Mouse (Mus musculus): ENCODE results near the gene Hpca.

- TF ChIP-seq POLR2A (IDR thresholded peaks at IDR 0.05; ENCODE audit: low read depth, low read length) = no peak
- TF ChIP-seq CTCF (IDR thresholded peaks at IDR 0.05; ENCODE audit: borderline replicate concordance, insufficient read depth, low read length) = peak; percentile 73; the same call in 1 of the 2 replicates
Measured at GRCm38 (mm10) chr4:129082379-129083115, 39.3 kb downstream of the Hpca start.

Measured in embryonic fibroblast, embryonic 13.5 days (primary cell).